Mouse (Mus musculus) adipocyte (in vitro differentiated cells): ENCODE measurements around the gene Hao2.

ENCODE experiments used
- DNase-seq: peaks from one replicate; pipeline ENCODE4 v3.0.0-alpha.2; 2016; ENCODE audit warnings: low spot score

Hao2 gene

DNA sequence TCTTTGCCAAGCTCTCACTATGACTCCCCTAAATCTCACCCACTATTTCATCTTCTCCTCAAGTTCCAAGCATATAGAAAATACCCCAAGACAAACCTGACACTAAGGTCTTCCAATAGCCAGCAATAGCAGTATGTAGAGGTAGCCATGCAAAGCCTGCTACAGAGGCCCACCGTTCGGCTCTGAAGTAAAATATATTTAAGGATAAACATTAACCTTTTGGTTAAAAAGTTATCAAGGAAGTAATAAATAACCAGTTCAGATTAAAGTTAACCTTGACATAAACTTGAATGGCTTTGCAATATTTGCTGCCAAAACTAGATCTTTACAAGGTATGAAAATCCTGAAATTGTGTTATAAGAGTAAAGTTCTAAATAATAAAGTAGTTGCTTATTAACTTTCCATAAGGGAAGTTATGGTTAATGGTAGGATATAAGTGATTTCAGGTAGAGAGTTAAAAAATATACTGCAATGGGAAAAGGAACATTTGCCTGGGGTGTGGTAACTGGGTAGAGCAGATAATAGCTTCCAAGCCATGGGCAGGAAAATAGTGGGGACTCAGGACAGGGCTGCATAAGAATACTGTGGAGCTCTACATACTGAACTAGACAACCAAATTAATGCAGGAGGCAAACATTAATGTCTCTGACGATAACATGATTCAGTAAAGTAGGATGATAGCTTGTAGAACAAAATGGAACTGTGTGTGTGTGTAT is at the start of gene Hao2:
Hao2 (minus strand) TSS at position 183 of the 716 bp plus-strand sequence.
- no peak for DNase-seq

DNA sequence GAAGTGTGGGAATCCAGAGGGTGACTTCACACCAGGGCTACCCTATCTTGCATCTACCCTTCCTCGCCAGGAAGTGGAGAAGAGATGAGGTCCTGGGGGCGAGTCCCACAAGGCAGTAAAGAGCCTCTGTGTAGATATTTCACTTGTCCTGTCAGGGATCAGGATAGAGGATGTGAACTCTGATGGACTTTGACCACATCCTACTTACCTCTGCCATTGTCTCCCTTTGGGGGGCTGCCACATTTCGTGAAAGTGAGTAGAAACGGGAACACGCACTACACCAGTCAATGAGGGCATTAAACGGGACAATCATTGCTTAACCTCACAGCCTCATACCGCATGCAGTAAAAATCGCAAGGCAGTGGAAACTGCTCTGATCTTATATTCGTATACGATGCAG is 48.6 kb upstream of the Hao2 start:
- no peak for DNase-seq

DNA sequence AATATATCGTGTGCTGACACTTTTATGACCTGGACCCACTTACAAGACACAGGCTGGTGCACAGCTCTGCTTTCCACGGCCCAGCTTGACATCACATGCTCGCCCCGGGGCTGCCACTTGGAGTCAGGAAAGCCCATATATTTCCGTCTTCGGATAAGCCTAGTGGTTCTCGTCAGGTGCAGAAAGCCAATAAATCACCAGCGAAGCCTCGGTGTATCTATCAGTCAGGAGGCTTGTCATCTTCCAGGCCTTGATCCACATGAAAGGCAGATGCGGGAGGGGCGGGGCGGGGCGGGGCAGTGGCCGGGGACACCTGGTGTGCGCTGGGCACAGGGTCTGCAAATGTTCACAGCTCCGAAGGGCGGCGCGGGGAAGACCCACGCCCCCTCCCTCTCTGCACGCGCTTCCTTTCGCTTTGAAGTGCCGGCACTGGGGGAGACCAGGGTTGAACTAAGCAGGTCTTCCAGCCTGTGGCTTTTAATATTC is 48.1 kb upstream of the Hao2 start:
- DNase-seq = no peak

DNA sequence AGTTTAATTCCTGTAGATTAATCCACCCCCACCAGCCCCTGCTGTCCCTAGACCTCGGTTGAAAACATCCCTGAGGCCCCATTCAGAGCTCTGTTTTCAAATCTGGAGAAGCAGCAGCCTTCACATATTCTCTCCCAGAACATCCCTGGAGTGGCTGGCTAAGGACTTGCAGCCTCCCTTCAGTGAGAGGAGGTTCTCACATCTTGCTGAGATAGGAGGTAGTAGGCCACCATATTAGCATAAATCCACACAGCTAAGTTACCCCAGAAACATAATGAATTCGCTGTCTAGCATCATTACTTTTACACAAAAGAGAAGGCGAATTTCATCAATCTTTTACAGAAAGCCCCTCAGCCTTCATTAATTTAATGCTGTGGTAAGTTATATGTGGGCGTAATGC is 47.2 kb upstream of the Hao2 start:
- DNase-seq = no peak

DNA sequence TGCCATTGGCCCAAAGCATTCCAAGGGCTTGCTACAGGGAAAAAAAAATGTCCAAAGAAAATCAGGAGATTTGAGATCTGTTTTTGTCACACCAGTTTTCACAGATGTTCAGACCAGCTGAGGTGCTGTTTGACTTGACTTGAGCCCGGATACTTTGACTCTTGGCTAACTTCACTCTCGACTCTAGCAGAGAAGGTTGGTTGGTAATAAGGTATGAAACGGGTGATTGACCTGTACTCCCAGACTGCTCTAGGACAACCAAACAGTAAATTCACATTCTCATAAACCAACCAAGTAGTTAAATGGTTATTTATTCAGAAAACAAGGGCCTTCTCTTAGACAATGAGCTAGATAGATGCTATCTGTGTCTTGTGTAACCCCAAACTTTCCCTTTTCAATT is 43.4 kb upstream of the Hao2 start:
- DNase-seq = no peak

DNA sequence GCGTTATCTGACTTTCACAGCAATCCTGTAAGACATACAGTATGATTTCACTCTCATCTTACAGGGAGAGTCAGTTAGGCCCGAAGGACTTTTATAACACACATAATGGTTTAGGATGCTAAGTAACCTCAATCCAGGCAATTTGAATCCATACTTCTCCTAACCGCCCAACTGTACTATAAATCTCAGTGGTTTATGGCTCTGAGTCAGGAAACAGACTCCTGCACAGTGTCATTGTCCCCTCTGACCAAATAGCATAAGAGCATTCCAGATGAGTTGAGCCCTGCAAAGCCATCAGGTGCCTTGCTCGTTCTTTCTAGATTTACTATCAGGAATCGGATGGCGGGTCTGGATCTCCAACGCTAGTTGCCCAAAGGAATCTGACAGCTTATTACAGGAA is 41.6 kb upstream of the Hao2 start:
- DNase-seq = no peak

DNA sequence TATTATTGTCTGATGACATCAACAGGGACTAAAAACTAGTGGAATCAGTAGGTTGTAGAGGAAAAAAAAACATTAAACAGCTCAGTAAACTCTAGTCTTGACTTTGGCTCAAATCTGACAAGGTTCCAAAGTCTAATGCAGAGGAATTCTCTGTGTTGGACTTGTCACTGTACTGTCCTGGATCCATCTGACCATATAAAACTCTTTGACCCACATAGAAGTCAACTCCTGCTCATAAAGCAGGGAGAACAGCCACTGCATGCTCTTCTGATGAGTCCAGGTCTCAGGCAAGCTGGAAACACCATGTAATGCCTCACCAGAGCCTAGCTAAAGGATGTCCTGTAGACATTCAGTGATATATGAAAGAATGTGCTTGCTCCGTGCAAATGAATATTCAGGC is 41.0 kb upstream of the Hao2 start:
- no peak for DNase-seq

DNA sequence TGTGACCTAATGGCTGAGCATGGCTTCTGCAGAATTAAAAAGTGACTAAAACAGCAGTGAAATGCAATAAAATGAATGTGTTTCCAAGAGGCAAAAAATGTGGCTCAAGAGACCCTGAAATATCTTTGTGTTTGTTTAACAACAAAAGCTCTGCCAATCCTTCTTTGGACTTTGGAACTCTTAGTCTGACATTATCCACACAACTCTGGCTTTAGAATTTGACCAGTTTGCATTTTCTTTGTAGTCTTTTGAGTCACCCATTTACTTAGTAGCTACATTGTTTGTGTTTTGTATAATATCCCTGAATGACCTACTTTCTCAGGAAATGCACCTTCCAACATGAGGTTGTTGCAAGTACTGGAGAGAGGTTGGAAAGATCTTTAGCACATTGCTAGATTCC is 39.4 kb upstream of the Hao2 start:
- DNase-seq = no peak

DNA sequence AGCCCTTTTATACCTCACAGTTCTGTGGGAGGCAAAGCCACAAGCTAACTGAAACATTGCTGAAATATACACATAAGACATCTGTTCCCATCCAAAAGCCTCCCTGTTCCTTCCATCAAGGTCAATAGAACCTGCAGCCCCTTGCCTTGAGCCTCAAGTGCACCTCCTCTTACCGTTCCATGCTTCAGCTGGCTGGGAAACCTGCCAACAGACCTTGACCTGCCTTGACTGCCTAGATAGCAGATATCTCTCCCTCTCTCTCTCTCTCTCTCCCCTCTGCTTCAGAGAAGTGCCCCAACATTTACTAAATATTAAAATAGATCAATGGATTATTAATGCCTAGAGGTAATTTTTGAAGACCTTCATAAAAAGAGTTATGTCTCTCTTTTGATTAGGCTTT is 38.8 kb upstream of the Hao2 start:
- DNase-seq = no peak

DNA sequence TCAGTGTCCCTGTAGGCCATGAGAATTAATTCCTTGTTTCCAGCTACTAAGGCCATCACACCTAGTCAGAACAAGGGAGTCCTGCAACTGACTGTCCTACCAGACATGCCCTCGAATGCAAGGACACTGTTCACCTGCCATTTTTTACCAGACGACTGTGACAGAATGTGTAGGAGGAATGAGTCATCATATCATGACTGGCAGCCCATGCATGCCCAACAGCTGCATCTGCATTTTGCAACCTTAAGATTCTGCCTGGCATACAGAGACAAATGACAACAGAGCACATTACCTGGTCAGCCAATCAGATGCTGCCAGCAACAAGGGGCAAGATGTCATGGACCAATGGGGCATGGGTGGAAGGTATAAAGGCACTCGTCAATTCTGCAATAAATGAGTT is 27.4 kb upstream of the Hao2 start:
- DNase-seq = no peak

DNA sequence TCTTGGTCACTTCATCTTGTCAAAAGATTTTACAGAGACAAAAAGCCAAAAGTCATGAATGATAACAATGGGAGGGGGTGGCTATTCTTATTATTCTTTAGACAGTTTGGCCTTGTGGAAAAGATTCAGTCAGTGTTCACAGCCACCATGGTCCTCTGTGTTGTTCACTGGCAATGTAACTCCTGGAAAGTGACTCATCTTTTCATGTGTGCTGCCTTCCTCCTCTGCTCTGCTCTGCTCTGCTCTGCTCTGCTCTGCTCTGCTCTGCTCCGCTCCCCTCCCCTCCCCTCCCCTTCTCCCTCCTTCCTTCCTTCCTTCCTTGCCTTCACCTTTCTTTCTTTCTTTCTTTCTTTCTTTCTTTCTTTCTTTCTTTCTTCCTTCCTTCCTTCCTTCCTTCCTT is 24.2 kb upstream of the Hao2 start:
- no peak for DNase-seq

DNA sequence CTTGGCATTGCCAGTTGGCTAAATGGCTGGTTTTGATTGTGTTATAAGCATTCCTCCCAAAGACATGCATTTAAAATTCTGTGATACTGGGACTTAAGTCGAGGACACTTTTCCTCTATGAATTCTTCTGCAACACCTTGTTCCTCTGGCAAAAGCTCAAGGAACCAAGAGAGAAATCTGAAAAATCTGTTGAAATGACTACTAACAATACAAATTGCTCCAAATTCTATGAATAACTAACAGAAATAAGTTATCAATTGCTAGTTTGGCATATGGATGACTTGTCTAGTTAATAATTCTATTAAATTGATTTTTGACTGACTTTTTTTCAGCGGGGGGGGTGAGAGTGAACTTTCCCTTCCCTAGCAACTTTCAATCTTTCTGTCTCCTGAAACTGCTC is 23.8 kb upstream of the Hao2 start:
- no peak for DNase-seq

DNA sequence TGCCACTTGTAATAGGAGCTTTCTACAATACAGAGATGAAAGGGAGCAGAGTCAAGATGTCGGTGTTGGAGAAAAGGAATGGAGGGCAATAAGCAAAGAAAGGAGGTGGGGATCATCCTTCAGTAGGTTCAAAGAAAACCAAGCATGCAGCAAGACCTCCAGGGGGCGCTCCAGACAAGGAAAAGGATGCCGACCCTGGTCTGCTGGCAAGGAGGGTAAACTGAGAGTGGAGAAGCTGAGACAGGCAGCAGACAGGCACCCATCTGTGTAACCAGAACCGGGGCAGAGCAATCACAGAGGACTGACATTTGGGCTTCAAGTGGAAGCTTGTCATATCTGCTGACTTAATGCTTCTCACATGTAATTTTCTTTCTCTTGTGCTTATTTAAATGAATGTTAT is 22.6 kb upstream of the Hao2 start:
- peak; percentile 37 for DNase-seq

DNA sequence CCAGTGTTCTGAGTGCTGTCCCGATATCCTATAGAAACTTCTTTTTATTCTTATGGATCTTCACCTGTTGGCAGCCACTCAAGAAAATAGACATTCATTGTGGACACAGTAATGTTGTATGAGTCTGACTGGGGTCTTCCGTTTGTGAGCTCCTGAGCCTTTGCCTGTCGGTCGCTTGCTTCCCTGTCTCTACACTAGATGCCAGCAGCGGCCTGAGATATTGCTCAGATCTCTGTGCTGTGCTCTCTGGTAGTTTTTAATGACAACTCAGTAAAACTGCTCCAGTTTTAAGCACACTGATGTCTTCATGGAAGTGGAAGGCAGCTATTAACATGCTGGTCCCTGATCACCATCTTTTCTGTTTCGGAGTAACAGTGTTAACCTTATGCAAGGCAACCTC is 20.6 kb upstream of the Hao2 start:
- no peak for DNase-seq

DNA sequence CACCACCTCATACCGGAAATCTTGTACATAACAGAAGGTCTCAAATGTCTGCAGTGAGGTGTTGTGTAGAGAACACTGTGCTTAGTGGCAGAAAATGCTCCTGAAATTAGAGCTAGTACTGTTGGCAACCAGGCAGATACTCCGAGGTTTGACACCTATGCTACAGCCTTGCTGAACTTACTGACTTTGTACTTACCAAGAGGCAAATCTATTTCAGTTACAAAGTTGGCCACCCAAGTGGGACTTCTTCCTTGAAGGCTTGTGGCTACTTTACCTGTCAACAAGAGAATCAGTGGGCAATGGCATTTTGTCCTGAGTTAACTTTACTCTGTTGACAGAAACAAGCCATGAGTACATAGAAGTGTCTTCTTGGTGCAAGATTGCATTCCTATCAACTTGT is 4.6 kb upstream of the Hao2 start:
- no peak for DNase-seq

DNA sequence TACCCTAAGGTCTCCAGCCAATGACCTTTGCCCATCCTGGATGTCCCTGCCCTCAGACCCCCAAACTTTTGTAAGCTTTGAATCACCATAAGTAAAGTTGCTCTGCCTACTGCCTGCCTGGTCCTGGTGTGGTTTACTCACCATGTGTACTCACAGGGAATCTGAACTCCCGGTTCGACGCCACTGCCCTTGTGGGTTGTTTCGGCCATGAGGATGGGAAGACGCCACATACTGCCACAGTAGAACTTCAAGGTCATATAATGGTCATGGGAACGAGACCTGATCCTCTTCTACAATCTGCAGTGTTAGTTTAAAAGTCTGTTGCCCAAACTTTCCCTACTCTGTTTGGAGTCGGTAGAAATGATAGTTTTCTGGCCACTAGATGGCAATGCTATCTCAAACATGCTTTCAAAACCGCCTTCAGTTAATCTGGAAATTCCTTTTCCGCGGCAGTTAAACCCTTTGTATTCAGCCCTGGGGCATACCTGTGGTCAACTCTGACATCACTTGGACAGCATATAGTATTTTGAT is 2.1 kb upstream of the Hao2 start:
- peak; percentile 57 for DNase-seq

DNA sequence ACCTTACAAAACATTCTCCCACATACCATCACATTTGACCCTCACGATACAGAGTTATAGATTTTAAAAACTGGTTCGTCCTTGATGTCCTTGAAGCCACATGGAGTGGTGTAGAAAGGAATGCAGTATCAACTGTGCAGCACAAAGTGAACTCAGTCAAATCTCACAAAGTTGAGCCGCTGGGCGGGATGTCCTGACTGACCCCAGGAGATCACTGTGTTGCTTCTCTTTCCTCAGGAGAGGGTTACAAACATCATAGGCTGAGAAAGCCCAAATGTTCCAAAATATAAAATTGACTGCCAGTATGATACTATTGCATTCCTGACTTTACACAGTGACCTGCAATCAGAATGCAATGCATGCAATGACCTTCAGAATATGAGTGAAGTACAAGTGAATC is 2.6 kb downstream of the Hao2 start:
- DNase-seq = no peak

DNA sequence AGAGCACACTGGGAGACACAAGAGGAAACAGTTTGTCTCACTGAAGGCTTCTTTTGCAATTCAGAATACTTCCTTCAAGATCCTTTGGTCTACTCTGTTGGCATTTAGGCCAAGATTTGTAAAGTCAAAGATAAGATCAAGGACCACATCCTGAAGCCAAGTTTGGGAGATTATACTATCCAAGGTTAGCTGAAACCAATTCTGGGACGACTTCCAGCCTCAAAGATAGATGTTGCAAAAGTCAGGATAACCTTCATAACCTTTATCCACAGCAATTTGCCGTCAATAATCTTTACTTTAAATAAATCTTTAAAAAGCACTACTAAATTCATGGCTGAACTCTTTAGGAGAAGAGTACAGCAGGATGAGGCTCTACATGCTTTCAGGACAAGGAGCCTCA is 4.8 kb downstream of the Hao2 start:
- no peak for DNase-seq

DNA sequence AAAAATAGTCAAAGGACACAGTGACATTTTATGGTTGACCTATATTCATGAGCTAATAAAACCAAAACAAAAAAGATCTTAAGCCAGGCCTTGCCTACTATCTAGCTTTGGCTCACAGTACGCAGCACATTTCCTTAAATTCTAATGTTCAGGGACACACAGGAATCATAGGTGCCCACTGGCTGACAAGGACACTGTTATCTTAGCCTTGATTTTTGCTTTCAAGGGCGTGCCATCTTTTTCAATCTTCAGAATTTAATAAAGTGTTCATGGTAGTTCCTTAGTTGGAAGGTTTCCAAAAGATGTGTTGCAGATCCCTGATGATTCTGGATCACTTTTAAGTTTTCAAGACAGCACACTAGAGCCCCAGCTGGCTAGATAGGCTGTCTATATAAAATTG is 12.2 kb downstream of the Hao2 start:
- DNase-seq = no peak

DNA sequence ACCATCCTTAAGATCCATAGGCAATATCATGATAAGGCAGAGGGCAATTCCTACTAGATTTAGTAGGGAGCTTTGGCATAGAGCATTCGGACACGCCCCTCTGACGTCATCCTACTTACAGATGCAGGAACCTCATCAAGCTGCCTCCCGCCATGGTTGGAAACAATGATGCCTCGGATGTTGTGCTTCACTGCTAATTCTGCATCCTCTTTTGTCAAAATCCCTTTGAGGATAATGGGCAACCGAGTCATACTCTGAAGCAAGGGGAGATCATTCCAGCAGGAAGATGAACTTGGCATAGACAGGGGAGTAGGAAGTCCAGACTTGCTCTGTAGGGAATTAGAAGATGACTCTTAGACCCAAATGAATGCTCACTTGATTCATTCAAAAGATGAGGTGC is 12.8 kb downstream of the Hao2 start:
- DNase-seq = no peak

DNA sequence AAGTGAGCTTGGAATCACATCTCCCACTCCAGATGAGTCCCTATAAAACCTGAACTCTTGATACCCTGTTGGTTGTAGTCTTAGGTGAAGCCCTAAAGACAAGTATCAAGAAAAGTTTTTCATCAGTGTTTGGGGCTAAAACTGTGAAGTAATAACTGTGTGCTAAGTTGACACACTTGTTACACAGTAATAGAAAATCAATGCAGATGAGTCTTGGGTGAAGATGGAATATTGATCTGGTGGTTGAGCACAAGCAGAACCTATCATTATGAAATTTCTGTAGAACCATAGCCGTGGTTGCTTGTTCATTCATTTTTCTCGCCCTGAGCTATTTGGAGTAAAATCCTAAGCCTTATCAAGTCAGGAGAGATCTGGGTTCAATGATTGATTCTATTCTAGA is 24.8 kb downstream of the Hao2 start:
- DNase-seq = no peak

DNA sequence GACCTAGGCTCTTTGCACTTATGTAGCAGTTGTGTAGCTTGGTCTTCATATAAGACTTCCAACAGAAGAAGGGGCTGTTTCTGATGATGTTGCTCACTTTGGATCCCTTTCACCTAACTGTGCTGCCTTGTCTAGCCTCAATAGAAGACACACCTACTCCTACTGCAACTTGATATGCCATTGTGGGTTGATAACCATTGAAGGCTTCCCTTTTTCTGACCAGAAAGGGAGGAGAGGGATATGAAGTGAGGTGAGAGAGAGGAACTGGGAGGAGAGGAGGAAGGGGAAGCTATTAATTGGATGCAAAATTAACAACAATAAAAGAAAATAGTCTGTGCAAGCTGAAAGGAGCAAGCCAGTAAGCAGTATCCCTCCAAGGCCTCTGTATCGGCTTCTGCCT is 30.2 kb downstream of the Hao2 start:
- no peak for DNase-seq

DNA sequence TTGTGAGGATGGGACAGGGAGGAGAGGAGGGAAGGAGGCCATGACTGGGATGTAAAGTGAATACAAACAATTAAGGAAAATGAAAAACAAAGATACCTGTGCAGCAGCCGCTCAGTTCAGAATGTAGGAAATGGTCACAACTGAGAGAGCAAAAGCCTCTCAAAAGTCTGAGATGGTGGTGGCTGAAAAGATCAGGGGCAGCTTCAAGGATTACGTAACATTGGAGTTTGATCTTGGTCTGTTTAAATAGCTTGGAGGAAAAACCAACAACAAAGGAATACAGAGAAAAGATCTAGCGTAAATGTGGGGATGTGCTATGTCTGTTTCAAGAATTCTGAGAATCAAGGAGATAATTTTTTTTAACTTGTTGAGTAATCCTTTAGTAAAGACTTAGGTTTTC is 33.5 kb downstream of the Hao2 start, which contains the start of gene Hsd3b1:
Hsd3b1 (minus strand) TSS at position 219 of the 400 bp plus-strand sequence.
- DNase-seq = no peak

DNA sequence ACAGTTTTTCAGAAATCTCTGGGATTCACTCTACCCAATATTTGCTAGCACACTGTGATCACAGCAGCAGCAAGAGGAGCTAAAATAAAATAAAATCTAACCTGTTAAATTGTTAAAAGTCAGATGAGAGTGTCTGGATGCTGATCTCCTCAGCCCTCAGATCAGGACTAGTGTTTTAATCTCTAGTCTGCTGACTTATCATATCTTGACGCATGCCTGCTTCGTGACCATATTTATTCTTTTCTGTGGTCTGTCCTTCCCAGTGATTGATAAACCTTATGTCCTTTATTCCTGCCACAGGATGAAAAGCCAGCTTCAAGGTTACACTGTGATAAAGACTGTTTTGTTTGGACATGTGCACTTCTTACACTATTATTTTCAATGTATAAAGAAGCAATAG is 35.0 kb downstream of the Hao2 start:
- no peak for DNase-seq
